Mouse (Mus musculus): ENCODE results near the gene Galr2. TPM values are rescaled to one million over a fixed set of nuclear protein-coding genes. Genes with fewer than 3 reads are reported as not detected.
A peak's percentile ranks its signal among the peaks of the same experiment; 100 is the strongest.

Gene Galr2
- polyA plus RNA-seq (2015; fragmentation: Nextera tagmentation; extraction: Ambion mirVana), result 0.09 and 0.16 TPM in 2 replicates

DNA sequence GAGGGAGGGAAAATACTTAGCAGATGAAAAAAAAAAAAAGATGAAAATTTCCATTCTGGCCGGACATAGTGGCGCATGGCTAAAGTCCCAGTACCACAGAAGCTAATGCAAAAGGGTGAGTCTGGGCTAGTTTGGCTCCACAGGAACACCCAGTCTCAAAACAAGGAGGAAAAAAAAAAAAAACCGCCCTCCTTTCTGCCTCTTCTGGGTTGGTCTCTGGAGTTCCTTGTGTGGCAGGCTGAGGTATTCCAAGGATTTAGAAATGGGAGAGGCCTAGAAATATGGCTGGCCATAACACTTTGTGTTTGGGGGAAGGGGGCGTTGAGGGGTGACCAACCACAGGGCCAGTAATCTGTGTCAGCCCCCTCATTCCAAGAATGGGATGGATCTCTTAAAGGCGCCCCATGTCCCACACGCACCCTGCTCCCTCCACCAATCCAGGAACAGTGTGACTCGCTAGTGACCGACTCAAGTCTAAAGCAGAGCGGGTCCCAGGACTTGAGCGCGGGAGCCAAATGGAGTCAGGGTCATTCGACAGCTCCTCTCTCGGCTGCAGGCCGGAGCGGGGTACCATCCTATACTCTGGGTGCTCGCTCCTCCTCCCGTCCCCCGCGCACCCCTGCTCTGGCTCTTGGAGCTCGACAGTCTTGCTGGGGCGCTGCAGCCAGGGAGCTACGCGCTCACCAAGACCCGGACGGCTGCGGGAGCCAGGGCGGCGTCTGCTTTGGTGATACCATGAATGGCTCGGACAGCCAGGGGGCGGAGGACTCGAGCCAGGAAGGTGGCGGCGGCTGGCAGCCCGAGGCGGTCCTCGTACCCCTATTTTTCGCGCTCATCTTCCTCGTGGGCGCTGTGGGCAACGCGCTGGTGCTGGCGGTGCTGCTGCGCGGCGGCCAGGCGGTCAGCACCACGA lies at the start of gene Galr2:
Gene Galr2, plus strand, starts transcription at position 189 of the 913 bp plus-strand sequence.
- Histone ChIP-seq H3K9me3 (replicated peaks) (no peaks in the 10 kb centered on the region), H3K4me3 (peak within 1 kb of the TSS; percentile 26), H3K27ac (no peak within 1 kb of the TSS), H3K27me3 (peaks cover 67% of the 10 kb centered on the region), H3K4me2 (peak within 1 kb of the TSS; percentile 51), H3K4me1 (peaks cover 17% of the 10 kb centered on the region), H3K36me3 (ENCODE audit: poor library complexity, severe bottlenecking) (no peaks in the 10 kb centered on the region), H3K9ac (peak within 1 kb of the TSS; percentile 45)
- no peak for ATAC-seq
- WGBS, result 5% methylated on average over 47 of the region's 48 CpGs

DNA sequence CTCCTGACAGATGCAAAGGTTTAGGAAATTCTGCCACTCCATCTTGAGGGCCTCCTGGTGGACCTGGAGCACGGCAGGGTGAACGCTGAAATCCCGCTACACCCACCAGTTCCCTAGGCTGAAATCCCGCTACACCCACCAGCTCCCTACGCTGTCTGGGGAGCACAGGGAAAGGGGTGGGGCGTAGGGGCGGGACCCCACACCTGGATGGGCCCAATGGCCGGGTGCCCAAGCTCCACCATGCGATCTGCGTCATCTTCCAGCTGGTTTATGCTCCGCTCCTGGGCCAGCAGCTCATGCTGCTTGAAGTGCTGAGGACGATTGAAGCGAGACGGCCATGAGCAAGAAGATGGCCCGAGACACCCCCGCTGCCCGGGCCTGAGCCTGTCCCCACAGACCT lies 48.3 kb upstream of the Galr2 start:
- ATAC-seq, result no peak

DNA sequence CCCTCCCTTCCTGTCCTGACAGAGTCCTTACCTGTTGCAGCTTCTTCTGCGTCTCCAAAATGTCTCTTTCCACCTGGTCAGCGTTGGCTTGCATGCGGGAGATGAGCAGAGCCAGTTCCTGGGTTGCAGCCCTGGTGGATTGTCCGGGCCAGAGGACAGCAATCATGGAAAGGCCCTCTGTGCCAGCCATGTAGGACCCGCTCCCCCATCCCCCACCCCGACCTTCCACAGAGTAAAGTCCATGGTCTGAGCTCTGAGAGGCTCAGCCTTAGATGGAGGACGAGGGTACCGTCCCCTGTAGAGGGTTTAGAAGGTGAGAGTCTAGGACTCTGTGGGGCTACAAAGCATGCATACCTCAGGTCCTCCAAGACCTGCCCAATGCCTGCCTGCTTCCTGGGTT lies 45.8 kb upstream of the Galr2 start:
- Histone ChIP-seq H3K27ac (no peak overlapping the region), H3K9me3 (replicated peaks) (no peaks in the 10 kb centered on the region), H3K4me3 (no peak overlapping the region), H3K36me3 (ENCODE audit: poor library complexity, severe bottlenecking) (no peaks in the 10 kb centered on the region), H3K4me1 (0 out of 2 replicates have a peak, but pooled peaks cover 7% of the 10 kb centered on the region), H3K9ac (no peak overlapping the region), H3K4me2 (no peak overlapping the region), H3K27me3 (peaks cover 47% of the 10 kb centered on the region)
- 85% methylated on average over 8 of the region's 8 CpGs for WGBS
- ATAC-seq, result no peak

More for the DNA sequence above, 48.3 kb upstream of the Galr2 start:
- H3K4me3 ChIP-seq, result no peak overlapping the region
- H3K9ac ChIP-seq, result 0 out of 2 replicates have a peak overlapping the region, but pooled peaks have one; percentile 4
- 19% methylated on average over 16 of the region's 17 CpGs for WGBS
- peaks cover 26% of the 10 kb centered on the region for H3K27me3 ChIP-seq
- H3K4me1 ChIP-seq, result 0 out of 2 replicates have a peak, but pooled peaks cover 3% of the 10 kb centered on the region
- no peaks in the 10 kb centered on the region for H3K9me3 ChIP-seq (replicated peaks)
- H3K36me3 ChIP-seq (ENCODE audit: poor library complexity, severe bottlenecking), result no peaks in the 10 kb centered on the region
- H3K27ac ChIP-seq, result no peak overlapping the region
- H3K4me2 ChIP-seq, result peak overlapping the region; percentile 7; the same call in 1 of the 2 replicates

- H3K9ac ChIP-seq, result no peak within 1 kb of the TSS
- peaks cover 43% of the 10 kb centered on the region for H3K27me3 ChIP-seq
- 11% methylated on average over 31 of the region's 31 CpGs for whole genome bisulfite sequencing
Measured at GRCm38 (mm10) chr11:116237742-116238395, 42.9 kb upstream of the Galr2 start, which contains the start of gene Evpl. Gene Evpl (minus strand): TSS chr11:116238077.

GRCm38 (mm10) chr11:116239797-116240196 lies 40.9 kb upstream of the Galr2 start:
- 6% methylated on average over 7 of the region's 7 CpGs for WGBS
- Histone ChIP-seq H3K4me2 (no peak overlapping the region), H3K9ac (no peak overlapping the region)

More at GRCm38 (mm10) chr11:116237742-116238395, 42.9 kb upstream of the Galr2 start, which contains the start of gene Evpl:
- Histone ChIP-seq H3K36me3 (ENCODE audit: poor library complexity, severe bottlenecking) (peaks cover 5% of the 10 kb centered on the region), H3K4me3 (peak within 1 kb of the TSS; percentile 4; the same call in 1 of the 2 replicates), H3K4me1 (0 out of 2 replicates have a peak, but pooled peaks cover 3% of the 10 kb centered on the region), H3K4me2 (peak within 1 kb of the TSS; percentile 7; the same call in 1 of the 2 replicates), H3K27ac (no peak within 1 kb of the TSS), H3K9me3 (replicated peaks) (no peaks in the 10 kb centered on the region)
- no peak for ATAC-seq

GRCm38 (mm10) chr11:116241744-116242235 lies 38.9 kb upstream of the Galr2 start:
- H3K4me1 ChIP-seq, result 0 out of 2 replicates have a peak, but pooled peaks cover 3% of the 10 kb centered on the region
- no peak overlapping the region for H3K4me3 ChIP-seq
- H3K27me3 ChIP-seq, result peaks cover 27% of the 10 kb centered on the region
- no peak overlapping the region for H3K9ac ChIP-seq
- H3K27ac ChIP-seq, result no peak overlapping the region
- H3K4me2 ChIP-seq, result no peak overlapping the region
- peaks cover 44% of the 10 kb centered on the region for H3K36me3 ChIP-seq (ENCODE audit: poor library complexity, severe bottlenecking)
- 67% methylated on average over 12 of the region's 12 CpGs for WGBS
- no peaks in the 10 kb centered on the region for H3K9me3 ChIP-seq (replicated peaks)
- ATAC-seq, result no peak

More at GRCm38 (mm10) chr11:116239797-116240196, 40.9 kb upstream of the Galr2 start:
- Histone ChIP-seq H3K36me3 (ENCODE audit: poor library complexity, severe bottlenecking) (peaks cover 24% of the 10 kb centered on the region), H3K9me3 (replicated peaks) (no peaks in the 10 kb centered on the region), H3K4me3 (no peak overlapping the region), H3K4me1 (0 out of 2 replicates have a peak, but pooled peaks cover 3% of the 10 kb centered on the region), H3K27me3 (peaks cover 28% of the 10 kb centered on the region), H3K27ac (no peak overlapping the region)
- no peak for ATAC-seq

- Histone ChIP-seq H3K36me3 (ENCODE audit: poor library complexity, severe bottlenecking) (peaks cover 72% of the 10 kb centered on the region), H3K4me3 (no peak overlapping the region), H3K4me2 (no peak overlapping the region), H3K9ac (no peak overlapping the region), H3K27ac (no peak overlapping the region), H3K9me3 (replicated peaks) (no peaks in the 10 kb centered on the region), H3K4me1 (no peaks in the 10 kb centered on the region), H3K27me3 (0 out of 2 replicates have a peak, but pooled peaks cover 3% of the 10 kb centered on the region)
- 89% methylated on average over 8 of the region's 8 CpGs for WGBS
- no peak for ATAC-seq
Measured at GRCm38 (mm10) chr11:116244580-116244979, 36.2 kb upstream of the Galr2 start.

GRCm38 (mm10) chr11:116245616-116246015 lies 35.1 kb upstream of the Galr2 start:
- Histone ChIP-seq H3K36me3 (ENCODE audit: poor library complexity, severe bottlenecking) (peaks cover 82% of the 10 kb centered on the region), H3K4me3 (no peak overlapping the region), H3K27me3 (no peaks in the 10 kb centered on the region), H3K9ac (no peak overlapping the region), H3K4me2 (no peak overlapping the region), H3K4me1 (no peaks in the 10 kb centered on the region), H3K27ac (no peak overlapping the region), H3K9me3 (replicated peaks) (no peaks in the 10 kb centered on the region)
- ATAC-seq, result no peak
- WGBS, result 80% methylated on average over 6 of the region's 6 CpGs

DNA sequence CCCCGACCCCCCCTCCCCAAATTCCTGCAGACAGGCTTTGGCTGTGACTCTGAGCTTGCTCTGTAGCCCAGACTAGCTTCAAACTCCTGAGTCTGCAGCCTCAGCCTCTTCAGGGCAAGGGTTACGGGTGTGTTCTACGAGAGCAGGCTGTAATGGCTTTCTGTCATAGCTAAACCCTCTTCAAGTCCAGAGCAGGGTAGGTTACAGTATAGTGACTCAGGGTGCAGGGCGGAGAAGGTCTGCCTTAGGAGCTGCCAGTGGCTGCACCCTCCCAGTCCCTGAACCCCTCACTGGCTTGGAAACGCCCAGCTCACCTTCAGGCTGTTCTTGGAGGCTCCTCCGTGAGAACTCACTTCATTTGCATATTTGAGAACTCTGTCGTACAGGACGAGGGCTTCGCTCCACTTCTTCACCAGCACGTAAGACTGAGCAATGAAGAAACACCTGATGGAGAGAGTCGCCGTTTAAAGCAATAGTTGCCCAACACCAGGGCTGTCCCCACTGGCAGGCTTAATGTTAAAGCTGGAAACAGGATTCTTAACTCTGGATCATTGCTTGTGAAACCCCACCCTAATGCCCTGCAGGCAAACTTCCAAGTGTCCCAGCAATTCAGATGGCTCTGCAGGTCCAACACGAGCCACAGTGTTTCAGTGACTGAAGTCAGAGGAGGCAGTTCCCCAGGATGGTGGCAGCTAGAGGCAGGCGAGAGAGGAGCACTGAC lies 33.1 kb upstream of the Galr2 start:
- Histone ChIP-seq H3K4me3 (no peak overlapping the region), H3K4me1 (no peaks in the 10 kb centered on the region), H3K27ac (no peak overlapping the region), H3K27me3 (no peaks in the 10 kb centered on the region), H3K4me2 (no peak overlapping the region), H3K36me3 (ENCODE audit: poor library complexity, severe bottlenecking) (peaks cover 100% of the 10 kb centered on the region), H3K9me3 (replicated peaks) (no peaks in the 10 kb centered on the region), H3K9ac (no peak overlapping the region)
- WGBS, result 88% methylated on average over 14 of the region's 14 CpGs
- no peak for ATAC-seq

DNA sequence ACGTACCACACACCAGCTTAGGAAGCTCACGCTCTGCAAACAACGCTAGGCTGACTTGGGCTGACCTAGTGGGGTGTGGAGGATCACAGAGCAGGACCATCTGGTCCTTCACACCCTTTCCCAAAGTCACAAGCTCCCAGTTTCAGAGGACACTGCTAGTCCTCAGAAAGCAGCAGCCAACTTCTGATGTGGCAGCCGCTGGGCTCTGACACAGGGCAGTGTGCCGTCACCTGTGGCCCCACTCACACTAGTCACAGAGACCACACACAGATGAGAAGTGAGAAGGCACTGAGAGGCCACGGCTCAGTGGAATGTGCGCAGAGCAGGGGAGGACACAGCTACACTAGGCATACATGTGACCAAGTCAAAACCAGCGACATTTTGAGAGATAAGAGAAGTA lies 29.8 kb upstream of the Galr2 start:
- 95% methylated on average over 8 of the region's 8 CpGs for WGBS

GRCm38 (mm10) chr11:116253076-116253600 lies 27.6 kb upstream of the Galr2 start:
- no peaks in the 10 kb centered on the region for H3K4me1 ChIP-seq
- WGBS, result 78% methylated on average over 3 of the region's 3 CpGs
- no peak for ATAC-seq
- H3K9me3 ChIP-seq (replicated peaks), result no peaks in the 10 kb centered on the region
- H3K9ac ChIP-seq, result no peak overlapping the region
- H3K4me2 ChIP-seq, result no peak overlapping the region
- H3K27me3 ChIP-seq, result no peaks in the 10 kb centered on the region
- no peak overlapping the region for H3K4me3 ChIP-seq
- H3K36me3 ChIP-seq (ENCODE audit: poor library complexity, severe bottlenecking), result peaks cover 96% of the 10 kb centered on the region
- H3K27ac ChIP-seq, result no peak overlapping the region

More for the DNA sequence above, 29.8 kb upstream of the Galr2 start:
- Histone ChIP-seq H3K9me3 (replicated peaks) (no peaks in the 10 kb centered on the region), H3K27ac (no peak overlapping the region), H3K4me2 (no peak overlapping the region), H3K36me3 (ENCODE audit: poor library complexity, severe bottlenecking) (peaks cover 96% of the 10 kb centered on the region), H3K27me3 (no peaks in the 10 kb centered on the region), H3K4me1 (no peaks in the 10 kb centered on the region), H3K4me3 (no peak overlapping the region), H3K9ac (no peak overlapping the region)
- ATAC-seq, result no peak
